Mouse (Mus musculus) midbrain, embryonic 11.5 days (tissue): ENCODE data around the gene Gadl1. TPM values are rescaled to one million over a fixed set of nuclear protein-coding genes. Genes with fewer than 3 reads are reported as not detected.

Experiments
- ATAC-seq: fragments of 200-750 bp; cut with Nextera tagmentation; 2 replicates; pipeline ENCODE4 v1.8.0; 2017; ENCODE audit warnings: moderate TSS enrichment, moderate library complexity; ENCODE audit not compliant: low FRiP score
- DNase-seq: peaks from one replicate; pipeline ENCODE4 v3.0.0; 2015; ENCODE audit warnings: low spot score; ENCODE audit errors: missing footprints
- H3K27ac ChIP-seq: fragments of 300-500 bp; sonication (generic); 2 replicates; pipeline ENCODE4 v1.5.1; 2014; ENCODE audit warnings: low read depth, low read length
- H3K27me3 ChIP-seq: fragments of 300-500 bp; sonication (generic); 2 replicates; pipeline ENCODE4 v1.6.1; 2014; ENCODE audit warnings: mild to moderate bottlenecking, low read length, moderate library complexity, mixed read lengths; ENCODE audit not compliant: control insufficient read depth, insufficient read depth
- H3K36me3 ChIP-seq: fragments of 300-500 bp; sonication (generic); 2 replicates; pipeline ENCODE4 v1.6.1; 2014; ENCODE audit warnings: mild to moderate bottlenecking, low read length, moderate library complexity, mixed read lengths; ENCODE audit not compliant: control insufficient read depth, insufficient read depth
- H3K4me1 ChIP-seq: fragments of 300-500 bp; sonication (generic); 2 replicates; pipeline ENCODE4 v1.6.1; 2014; ENCODE audit warnings: low read length; ENCODE audit not compliant: control insufficient read depth, insufficient read depth
- H3K4me2 ChIP-seq: fragments of 300-500 bp; sonication (generic); 2 replicates; pipeline ENCODE4 v1.6.1; 2014; ENCODE audit warnings: mild to moderate bottlenecking, moderate library complexity
- H3K4me3 ChIP-seq: fragments of 300-500 bp; sonication (generic); 2 replicates; pipeline ENCODE4 v1.5.1; 2014; ENCODE audit warnings: low read depth, low read length
- H3K9ac ChIP-seq: fragments of 300-500 bp; sonication (generic); 2 replicates; pipeline ENCODE4 v1.6.1; 2014; ENCODE audit warnings: low read length
- H3K9me3 ChIP-seq: fragments of 300-500 bp; sonication (generic); 2 replicates; pipeline ENCODE4 v1.6.1; 2016; ENCODE audit warnings: low read length; ENCODE audit not compliant: control insufficient read depth
- WGBS: fragments of 180-500 bp; shearing (Covaris S2); extraction: QIAGEN DNeasy Blood & Tissue Kit; methylation state at CpG from one replicate; pipeline ENCODE4 v1.1.7; 2014; 5-methylcytosine and 5-hydroxymethylcytosine counted together
- polyA plus RNA-seq: library from polyadenylated mRNA; unstranded; fragments of >200 nt; fragmentation: Nextera tagmentation; extraction: Ambion mirVana; gene quantifications from 2 replicates; pipeline ENCODE4 v1.2.1, GENCODE M21; 2014

Gadl1 gene
- polyA plus RNA-seq, 1 experiment from 2014 or later: 0.31 TPM

DNA sequence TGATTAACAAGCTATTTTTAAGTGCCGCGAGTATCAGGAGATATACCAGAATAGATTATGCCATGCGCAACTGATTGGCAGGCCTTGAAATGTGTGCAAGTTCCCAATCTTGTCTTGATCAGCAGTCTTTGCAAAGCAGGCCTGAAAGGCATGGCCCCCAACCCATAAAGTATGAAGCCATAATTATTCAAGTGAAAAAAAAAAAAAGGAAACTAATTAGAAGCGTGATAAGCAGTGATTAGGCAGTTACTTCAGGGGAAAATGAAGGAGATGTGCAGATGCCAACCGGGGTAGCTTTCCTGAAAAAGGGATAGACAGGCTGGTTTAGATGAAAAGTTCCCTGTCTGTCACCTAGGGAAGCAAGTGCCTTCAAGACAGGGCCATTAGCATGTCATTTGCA is 174.0 kb downstream of the Gadl1 start:
- Histone ChIP-seq H3K4me2 (no peak overlapping the region), H3K9ac (no peak overlapping the region), H3K4me3 (no peak overlapping the region), H3K9me3 (no peaks in the 10 kb centered on the region), H3K27me3 (no peaks in the 10 kb centered on the region), H3K27ac (no peak overlapping the region), H3K4me1 (no peaks in the 10 kb centered on the region), H3K36me3 (no peaks in the 10 kb centered on the region)
- 88% methylated on average over 5 of the region's 5 CpGs for WGBS
- DNase-seq (no peak), ATAC-seq (no peak)

DNA sequence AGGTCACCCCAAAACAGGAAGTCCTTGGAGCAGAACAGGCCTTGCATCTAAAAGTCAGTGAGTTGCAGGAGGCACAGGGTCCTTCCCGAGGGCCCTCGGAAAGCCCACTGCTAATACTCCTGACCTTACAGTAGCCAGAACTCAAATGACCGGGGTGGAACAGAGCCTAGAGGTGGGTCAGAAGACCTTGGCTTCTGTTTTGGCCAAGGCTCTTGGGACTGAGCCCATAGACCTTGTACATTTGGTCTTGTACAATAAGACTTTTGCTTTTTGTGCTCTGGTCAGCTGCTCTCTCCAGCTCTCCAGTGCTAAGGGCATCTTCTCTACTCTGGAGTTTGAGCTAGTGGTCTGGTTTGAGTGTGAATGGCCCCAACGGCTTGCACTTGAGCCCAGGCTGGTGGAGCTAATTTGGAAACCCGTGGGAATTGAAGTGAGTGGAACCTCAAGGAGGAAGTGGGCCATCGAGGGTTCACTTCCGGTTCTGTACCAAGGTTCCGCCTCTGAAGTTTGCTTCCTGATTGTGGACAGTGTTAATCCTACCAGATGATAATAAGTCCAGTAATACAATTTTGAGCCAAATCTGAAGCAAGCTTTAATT is 174.6 kb downstream of the Gadl1 start:
- H3K27me3 ChIP-seq: no peaks in the 10 kb centered on the region
- H3K9me3 ChIP-seq: no peaks in the 10 kb centered on the region
- no peak overlapping the region for H3K4me2 ChIP-seq
- H3K36me3 ChIP-seq: no peaks in the 10 kb centered on the region
- H3K4me3 ChIP-seq: no peak overlapping the region
- DNase-seq: no peak
- H3K27ac ChIP-seq: no peak overlapping the region
- ATAC-seq: no peak
- no peak overlapping the region for H3K9ac ChIP-seq
- 88% methylated on average over 8 of the region's 8 CpGs for WGBS
- no peaks in the 10 kb centered on the region for H3K4me1 ChIP-seq

DNA sequence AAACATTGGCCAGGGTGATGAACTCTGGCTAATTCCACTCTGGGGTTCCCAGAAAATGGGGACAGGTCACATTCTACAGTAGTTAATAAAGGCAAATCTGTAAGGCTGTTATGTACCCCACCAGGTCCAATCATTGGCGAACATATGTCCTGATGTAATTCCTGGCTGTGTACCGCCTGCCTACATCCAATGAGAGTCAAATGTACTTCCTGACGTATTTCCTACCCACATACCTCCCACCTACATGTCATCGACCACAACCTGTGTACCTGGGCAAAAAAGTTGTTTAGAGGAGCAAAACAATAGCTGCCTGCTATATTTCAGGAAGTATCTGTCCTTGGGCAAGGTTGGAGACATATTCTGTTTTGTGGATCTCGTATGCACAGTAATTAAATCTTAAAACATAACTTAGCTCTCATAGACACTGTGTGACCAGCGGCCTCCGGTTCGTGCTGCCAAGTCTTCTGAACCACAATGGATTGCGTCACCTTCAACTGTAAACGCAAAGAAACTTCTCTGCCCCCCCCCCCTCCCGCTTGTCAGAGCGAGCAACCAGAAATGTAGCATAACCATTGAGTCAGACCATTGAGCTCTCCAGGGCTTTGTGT is 175.2 kb downstream of the Gadl1 start:
- no peak for DNase-seq
- Histone ChIP-seq H3K36me3 (no peaks in the 10 kb centered on the region), H3K27me3 (no peaks in the 10 kb centered on the region), H3K9ac (no peak overlapping the region), H3K4me2 (no peak overlapping the region), H3K4me3 (no peak overlapping the region), H3K9me3 (no peaks in the 10 kb centered on the region), H3K4me1 (no peaks in the 10 kb centered on the region), H3K27ac (no peak overlapping the region)
- no peak for ATAC-seq
- WGBS: 92% methylated on average over 12 of the region's 12 CpGs

DNA sequence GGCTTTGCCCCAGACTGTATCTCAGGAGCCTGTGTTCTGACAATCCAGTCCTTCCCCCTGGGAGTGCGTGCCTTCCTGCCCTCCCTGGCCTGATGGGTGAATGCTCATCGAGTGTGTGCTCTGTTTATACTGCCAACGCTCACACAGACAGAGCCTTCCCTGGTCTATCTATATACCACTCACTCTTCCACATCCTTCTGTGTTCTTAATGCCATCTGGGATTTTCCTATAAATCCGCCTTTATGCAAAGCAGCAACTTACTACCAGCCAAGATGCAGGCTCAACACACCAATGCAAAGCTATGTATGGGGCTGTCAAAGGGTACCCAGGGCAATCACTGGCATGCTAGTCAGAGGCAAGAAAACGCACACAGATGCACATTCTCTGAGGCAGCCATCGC is 176.7 kb downstream of the Gadl1 start:
- H3K4me2 ChIP-seq: no peak overlapping the region
- 92% methylated on average over 6 of the region's 6 CpGs for WGBS

DNA sequence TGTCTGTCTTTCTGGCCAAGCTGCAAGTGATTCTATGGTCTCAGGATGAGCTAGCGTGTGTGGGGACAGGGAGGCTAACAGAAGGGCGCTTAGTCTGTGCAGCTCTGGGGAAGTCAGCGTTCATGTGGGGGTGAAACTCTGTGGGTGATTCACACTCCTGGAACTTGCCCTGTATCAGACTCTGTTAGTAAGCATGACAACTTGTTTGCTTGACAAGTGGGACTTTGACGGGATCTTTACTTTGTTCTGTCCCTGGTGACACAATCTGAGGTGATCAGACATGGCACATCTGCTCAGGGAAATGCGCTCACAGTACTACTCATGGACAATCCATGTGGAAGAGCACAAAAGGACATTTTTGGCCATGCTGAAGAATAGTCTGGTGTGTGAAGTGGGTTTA is 178.0 kb downstream of the Gadl1 start:
- DNase-seq: no peak
- Histone ChIP-seq H3K4me2 (no peak overlapping the region), H3K4me3 (no peak overlapping the region), H3K36me3 (no peaks in the 10 kb centered on the region), H3K9ac (no peak overlapping the region), H3K27me3 (no peaks in the 10 kb centered on the region), H3K27ac (no peak overlapping the region), H3K4me1 (no peaks in the 10 kb centered on the region), H3K9me3 (no peaks in the 10 kb centered on the region)
- ATAC-seq: no peak
- 93% methylated on average over 5 of the region's 5 CpGs for WGBS

More for the DNA sequence above, 176.7 kb downstream of the Gadl1 start:
- no peaks in the 10 kb centered on the region for H3K36me3 ChIP-seq
- no peak for DNase-seq
- H3K9me3 ChIP-seq: no peaks in the 10 kb centered on the region
- no peak overlapping the region for H3K4me3 ChIP-seq
- no peak for ATAC-seq
- no peak overlapping the region for H3K9ac ChIP-seq
- H3K4me1 ChIP-seq: no peaks in the 10 kb centered on the region
- no peaks in the 10 kb centered on the region for H3K27me3 ChIP-seq
- no peak overlapping the region for H3K27ac ChIP-seq

DNA sequence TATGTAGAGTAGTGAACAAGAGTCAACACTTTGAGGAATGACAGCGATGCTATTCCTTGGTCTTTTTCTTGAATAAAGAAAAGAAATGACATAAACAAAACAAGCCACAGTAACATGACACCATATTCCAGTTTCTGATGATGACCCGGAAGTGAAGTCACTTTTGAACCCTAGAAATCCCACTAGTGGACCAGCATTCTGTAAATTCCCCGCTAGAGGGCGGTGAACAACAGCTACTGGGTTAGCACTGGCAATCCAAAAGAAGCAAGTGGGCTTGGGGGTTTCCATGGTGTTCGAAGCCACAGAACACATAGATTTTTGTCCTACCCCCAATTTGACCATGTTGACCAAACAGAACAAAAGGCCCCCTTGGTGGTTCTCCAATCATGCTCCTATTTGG is 178.6 kb downstream of the Gadl1 start:
- DNase-seq: peak; percentile 95
- H3K4me3 ChIP-seq: no peak overlapping the region
- H3K4me2 ChIP-seq: no peak overlapping the region
- no peak for ATAC-seq
- H3K9ac ChIP-seq: no peak overlapping the region
- 33% methylated on average over 5 of the region's 5 CpGs for WGBS
- no peaks in the 10 kb centered on the region for H3K27me3 ChIP-seq
- H3K27ac ChIP-seq: no peak overlapping the region
- no peaks in the 10 kb centered on the region for H3K4me1 ChIP-seq
- H3K36me3 ChIP-seq: no peaks in the 10 kb centered on the region
- no peaks in the 10 kb centered on the region for H3K9me3 ChIP-seq

DNA sequence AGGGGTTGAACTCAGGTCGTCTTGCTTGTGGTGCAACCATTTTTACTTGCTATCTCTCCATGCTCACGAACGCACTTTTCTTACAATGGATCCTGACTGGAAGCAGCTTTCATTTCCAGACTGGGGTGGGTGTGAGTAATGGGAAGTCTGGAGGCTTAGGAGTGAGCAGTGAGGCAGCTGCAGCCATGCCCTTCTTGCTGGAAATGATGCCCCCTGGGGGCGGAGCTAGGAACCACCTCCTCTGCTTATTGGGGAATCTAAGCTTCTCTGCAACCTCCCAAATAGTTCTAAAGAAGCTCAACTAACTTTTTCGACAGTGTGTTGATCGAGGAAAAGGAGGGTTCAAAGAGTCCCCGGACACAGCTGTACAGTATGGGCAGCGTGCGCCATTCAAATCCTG is 179.7 kb downstream of the Gadl1 start:
- Histone ChIP-seq H3K36me3 (no peaks in the 10 kb centered on the region), H3K27ac (no peak overlapping the region), H3K4me3 (no peak overlapping the region), H3K4me1 (no peaks in the 10 kb centered on the region), H3K9ac (no peak overlapping the region), H3K4me2 (no peak overlapping the region), H3K9me3 (no peaks in the 10 kb centered on the region), H3K27me3 (no peaks in the 10 kb centered on the region)
- no peak for ATAC-seq
- DNase-seq: no peak
- 87% methylated on average over 9 of the region's 9 CpGs for WGBS

DNA sequence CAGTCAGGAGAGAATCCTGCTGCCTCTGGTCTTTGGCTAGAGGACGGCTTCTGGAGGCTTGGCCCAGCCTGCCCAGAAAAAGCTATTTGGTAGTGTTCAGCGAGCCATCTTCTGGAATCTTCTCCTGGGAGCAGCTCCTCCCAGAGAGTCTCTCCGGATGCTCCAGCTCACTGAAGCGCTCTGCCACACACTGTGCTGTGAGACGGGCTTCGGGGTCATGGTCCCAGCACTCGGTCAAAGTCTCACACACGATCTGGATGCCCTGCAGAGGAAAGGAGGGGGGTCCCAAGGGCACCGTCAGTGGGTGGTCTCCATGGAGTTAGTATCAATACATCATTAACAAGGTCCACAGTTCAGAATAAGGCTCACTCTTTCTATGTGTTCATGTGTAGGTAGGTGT is 181.0 kb downstream of the Gadl1 start:
- WGBS: 85% methylated on average over 9 of the region's 9 CpGs
- Histone ChIP-seq H3K27me3 (no peaks in the 10 kb centered on the region), H3K27ac (no peak overlapping the region), H3K36me3 (no peaks in the 10 kb centered on the region), H3K9ac (no peak overlapping the region), H3K4me1 (no peaks in the 10 kb centered on the region), H3K4me3 (no peak overlapping the region), H3K4me2 (no peak overlapping the region), H3K9me3 (no peaks in the 10 kb centered on the region)
- ATAC-seq: 0 out of 2 replicates have a peak, but pooled peaks have one; percentile 30
- no peak for DNase-seq

DNA sequence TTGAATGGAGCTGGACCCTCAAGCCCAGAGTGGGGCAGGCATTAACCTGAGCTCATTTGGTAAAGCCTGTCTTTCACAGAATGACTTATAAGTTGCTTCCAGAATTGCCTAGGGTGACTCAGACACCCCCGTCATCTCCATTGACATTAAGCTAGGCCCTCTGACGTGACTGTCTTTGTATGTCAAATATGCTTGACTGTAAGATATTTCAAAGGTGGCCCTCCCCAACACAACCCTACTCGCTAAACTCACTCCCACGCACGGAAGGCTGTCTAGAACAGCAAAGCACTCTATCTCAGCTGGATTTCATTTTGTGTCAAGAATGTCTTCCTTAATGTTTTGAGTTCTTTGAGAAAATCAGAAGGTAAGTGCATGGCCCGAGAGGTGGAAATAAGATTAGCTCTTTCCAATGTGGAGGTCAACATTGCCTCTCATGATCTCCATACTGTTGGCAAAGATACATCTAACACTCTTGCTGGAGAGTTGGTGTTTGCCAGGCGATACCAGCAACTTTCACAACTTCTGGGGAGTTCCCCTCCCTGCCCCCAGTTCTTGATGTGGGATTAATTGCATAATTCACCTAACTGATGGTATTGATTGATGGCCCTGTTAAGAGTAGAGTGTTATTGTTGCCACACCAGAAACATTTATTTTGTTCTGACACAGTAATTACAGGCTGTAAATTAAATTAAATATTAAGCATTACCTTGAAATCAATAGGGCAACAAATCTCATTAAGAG is 182.0 kb downstream of the Gadl1 start:
- Histone ChIP-seq H3K4me3 (no peak overlapping the region), H3K27me3 (no peaks in the 10 kb centered on the region), H3K4me1 (no peaks in the 10 kb centered on the region), H3K9ac (no peak overlapping the region), H3K36me3 (no peaks in the 10 kb centered on the region), H3K4me2 (no peak overlapping the region), H3K9me3 (no peaks in the 10 kb centered on the region), H3K27ac (no peak overlapping the region)
- ATAC-seq (no peak), DNase-seq (no peak)
- whole genome bisulfite sequencing: 88% methylated on average over 7 of the region's 7 CpGs
